ENCODE assay signal across 8 mouse cellular contexts in the genomic region with DNA sequence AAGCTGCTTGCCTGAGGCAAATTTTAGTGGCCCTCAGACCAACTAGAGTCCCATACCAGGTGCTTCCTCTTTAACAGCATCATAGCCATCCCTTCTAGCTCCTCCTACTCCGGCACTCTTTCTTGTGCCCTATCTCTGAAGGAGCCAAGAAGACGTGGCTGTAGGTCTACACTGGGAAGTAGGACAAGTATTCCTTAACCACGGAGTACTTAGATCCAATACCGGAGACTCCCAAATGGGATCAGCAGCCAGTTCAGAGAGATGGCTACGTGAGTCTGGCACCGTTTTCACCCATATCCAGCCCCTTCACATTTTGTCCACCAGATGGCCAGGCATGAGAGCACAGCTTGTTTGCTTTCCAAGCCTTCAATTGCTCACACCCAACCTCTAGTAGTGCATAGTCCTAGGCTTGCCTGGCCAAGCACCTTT. TPM values are rescaled to one million over a fixed set of nuclear protein-coding genes. Genes with fewer than 3 reads are reported as not detected.
DNase-seq lines count a peak whose midpoint lies in the region; ATAC-seq lines count a peak whose summit lies in the region.

No protein-coding gene starts in this region.

- H3K4me1 ChIP-seq in limb, embryonic 13.5 days = peaks cover 37% of the 10 kb centered on the region
- H3K4me1 ChIP-seq in midbrain, embryonic 13.5 days (replicated peaks) = peaks cover 40% of the 10 kb centered on the region

- peak overlapping the region; percentile 43; the same call in 1 of the 2 replicates for H3K9ac ChIP-seq in limb, embryonic 13.5 days
- peak overlapping the region; percentile 95 for H3K9ac ChIP-seq in midbrain, embryonic 13.5 days (replicated peaks)

- 57% methylated on average over 6 of the region's 6 CpGs for WGBS in limb, embryonic 13.5 days
- 64% methylated on average over 6 of the region's 6 CpGs for WGBS in midbrain, embryonic 13.5 days

- H3K27me3 ChIP-seq in limb, embryonic 13.5 days = no peaks in the 10 kb centered on the region
- no peaks in the 10 kb centered on the region for H3K27me3 ChIP-seq in midbrain, embryonic 13.5 days

- peaks cover 43% of the 10 kb centered on the region for H3K36me3 ChIP-seq in limb, embryonic 13.5 days
- peaks cover 44% of the 10 kb centered on the region for H3K36me3 ChIP-seq in midbrain, embryonic 13.5 days

- peak overlapping the region; percentile 96 for H3K4me2 ChIP-seq in limb, embryonic 13.5 days (replicated peaks)
- peak overlapping the region; percentile 98 for H3K4me2 ChIP-seq in midbrain, embryonic 13.5 days (replicated peaks)

- H3K9me3 ChIP-seq in limb, embryonic 13.5 days = no peaks in the 10 kb centered on the region
- H3K9me3 ChIP-seq in midbrain, embryonic 13.5 days = no peaks in the 10 kb centered on the region

- peak overlapping the region; percentile 93 for H3K4me3 ChIP-seq in limb, embryonic 13.5 days
- H3K4me3 ChIP-seq in midbrain, embryonic 13.5 days (replicated peaks) = peak overlapping the region; percentile 93

- no peak overlapping the region for H3K27ac ChIP-seq in limb, embryonic 13.5 days
- no peak overlapping the region for H3K27ac ChIP-seq in midbrain, embryonic 13.5 days

- no peak for ATAC-seq in cerebellum, adult (ENCODE audit: insufficient number of reproducible peaks, low FRiP score, low TSS enrichment)
- ATAC-seq in erythroid progenitor cell, adult 5-6 weeks (replicated peaks; ENCODE audit: low FRiP score, poor library complexity, severe bottlenecking) = peak; percentile 21; the same call in 1 of the 2 replicates
- ATAC-seq in hematopoietic stem cell, adult 5-6 weeks (replicated peaks in 1 of 2; ENCODE audit: insufficient read depth in 1 of 2, low FRiP score in 2 of 2, low TSS enrichment in 1 of 2, low read depth in 1 of 2, poor library complexity in 2 of 2, severe bottlenecking in 2 of 2) = peak; percentile 24 to 29; a peak in 1 of 4 replicates
- ATAC-seq in limb, embryonic 13.5 days (ENCODE audit: low FRiP score, low read depth) = no peak
- ATAC-seq in midbrain, embryonic 13.5 days = no peak

- DNase-seq in cerebellum, adult 11 months = peak; percentile 70
- peak; percentile 25 for DNase-seq in adrenal gland, postnatal 25 days
- DNase-seq in thymus, postnatal 36 days = peak; percentile 54 to 57

RNA-seq across cellular contexts. Expression of a gene that starts 3.1 kb away (rescaled TPM):
- total RNA-seq in adrenal gland, postnatal 25 days (2021) = 71.1 and 91.1 TPM in 2 replicates
- total RNA-seq in erythroid progenitor cell, adult 5-6 weeks (2015; ENCODE audit: low replicate concordance) = 237 and 278 TPM in 2 replicates
- 247 and 348 TPM in 2 replicates for total RNA-seq in erythroid progenitor cell, adult 5-6 weeks (2017; ENCODE audit: low replicate concordance)
- total RNA-seq in hematopoietic stem cell, adult 5-6 weeks (2017) = 73.3 and 89.1 TPM in 2 replicates
- 77.3 and 82.8 TPM in 2 replicates for polyA plus RNA-seq in limb, embryonic 13.5 days (2015; fragmentation: Nextera tagmentation; extraction: Ambion mirVana)
- polyA plus RNA-seq in midbrain, embryonic 13.5 days (2015; fragmentation: Nextera tagmentation; extraction: Ambion mirVana) = 80.0 and 84.9 TPM in 2 replicates

RNA-seq across cellular contexts. Expression of a gene that starts 54.2 kb away (rescaled TPM):
- total RNA-seq in adrenal gland, postnatal 25 days (2021) = 10.5 and 11.2 TPM in 2 replicates
- 5.8 and 7.5 TPM in 2 replicates for total RNA-seq in erythroid progenitor cell, adult 5-6 weeks (2015; ENCODE audit: low replicate concordance)
- total RNA-seq in erythroid progenitor cell, adult 5-6 weeks (2017; ENCODE audit: low replicate concordance) = 2.8 and 8.6 TPM in 2 replicates
- 5.4 and 8.0 TPM in 2 replicates for total RNA-seq in hematopoietic stem cell, adult 5-6 weeks (2017)
- polyA plus RNA-seq in limb, embryonic 13.5 days (2015; fragmentation: Nextera tagmentation; extraction: Ambion mirVana) = 39.3 TPM in 2 replicates
- polyA plus RNA-seq in midbrain, embryonic 13.5 days (2015; fragmentation: Nextera tagmentation; extraction: Ambion mirVana) = 38.1 and 40.1 TPM in 2 replicates

Comparison
In these comparisons a context has a peak if more than half of its experiments do, and no peak if none do; other contexts are left out.
1. ATAC-seq: peak in erythroid progenitor cell, adult 5-6 weeks (single experiment) and hematopoietic stem cell, adult 5-6 weeks (2 of 2); none in cerebellum, adult (single experiment), limb, embryonic 13.5 days (single experiment) and midbrain, embryonic 13.5 days (single experiment).
2. Peak in every context shown above with its lines, with median percentiles within 50 percentile points of each other: DNase-seq.